Mouse (Mus musculus): ENCODE measurements around the gene Mier2. TPM values are rescaled to one million over a fixed set of nuclear protein-coding genes. Genes with fewer than 3 reads are reported as not detected.

Gene Mier2
- polyA plus RNA-seq, 1 experiment from 2014 or later: 69.9 TPM

DNA sequence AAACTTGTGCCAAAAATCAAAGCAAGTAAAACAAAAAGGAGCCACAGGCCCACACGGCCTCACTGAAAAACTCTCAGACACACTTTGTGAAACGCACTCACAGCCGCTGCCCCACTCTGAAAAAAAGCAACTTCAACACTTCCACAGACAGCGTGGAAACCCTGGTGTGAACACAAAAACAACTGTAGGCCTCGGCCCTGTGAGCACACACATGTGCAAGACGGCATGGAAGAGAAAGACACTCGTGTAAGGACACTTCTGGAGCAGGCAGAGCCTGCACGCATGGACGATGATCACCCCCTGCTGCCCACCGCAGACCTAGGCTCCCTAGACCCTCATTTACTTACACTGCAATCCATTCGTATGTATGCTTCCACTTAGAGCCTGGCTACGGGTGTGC, 9.1 kb downstream of the Mier2 start:
- no peaks in the 10 kb centered on the region for H3K27me3 ChIP-seq (ENCODE audit: low read depth, poor library complexity, severe bottlenecking)
- WGBS: 92% methylated on average over 12 of the region's 12 CpGs
- no peak for DNase-seq (ENCODE audit: low spot score)
- no peaks in the 10 kb centered on the region for H3K4me1 ChIP-seq
- H3K9me3 ChIP-seq (replicated peaks): no peaks in the 10 kb centered on the region
- H3K4me3 ChIP-seq: no peak overlapping the region
- H3K27ac ChIP-seq (replicated peaks): no peak overlapping the region
- peaks cover 100% of the 10 kb centered on the region for H3K36me3 ChIP-seq

- WGBS: 96% methylated on average over 5 of the region's 5 CpGs
- DNase-seq (ENCODE audit: low spot score): no peak
- Histone ChIP-seq H3K4me3 (no peak overlapping the region), H3K4me1 (no peaks in the 10 kb centered on the region), H3K36me3 (peaks cover 100% of the 10 kb centered on the region), H3K9me3 (replicated peaks) (no peaks in the 10 kb centered on the region), H3K27me3 (ENCODE audit: low read depth, poor library complexity, severe bottlenecking) (no peaks in the 10 kb centered on the region), H3K27ac (replicated peaks) (no peak overlapping the region)
Observed at GRCm38 (mm10) chr10:79544631-79545030, 10.4 kb downstream of the Mier2 start.

GRCm38 (mm10) chr10:79543884-79544597, 11.0 kb downstream of the Mier2 start:
- Histone ChIP-seq H3K4me1 (no peaks in the 10 kb centered on the region), H3K27me3 (ENCODE audit: low read depth, poor library complexity, severe bottlenecking) (no peaks in the 10 kb centered on the region), H3K4me3 (no peak overlapping the region), H3K27ac (replicated peaks) (no peak overlapping the region), H3K36me3 (peaks cover 100% of the 10 kb centered on the region), H3K9me3 (replicated peaks) (no peaks in the 10 kb centered on the region)
- no peak for DNase-seq (ENCODE audit: low spot score)
- WGBS: 89% methylated on average over 9 of the region's 9 CpGs

- no peaks in the 10 kb centered on the region for H3K9me3 ChIP-seq (replicated peaks)
- 96% methylated on average over 11 of the region's 11 CpGs for WGBS
- H3K4me3 ChIP-seq: no peak overlapping the region
- H3K4me1 ChIP-seq: no peaks in the 10 kb centered on the region
- no peaks in the 10 kb centered on the region for H3K27me3 ChIP-seq (ENCODE audit: low read depth, poor library complexity, severe bottlenecking)
- DNase-seq (ENCODE audit: low spot score): no peak
- no peak overlapping the region for H3K27ac ChIP-seq (replicated peaks)
- peaks cover 96% of the 10 kb centered on the region for H3K36me3 ChIP-seq
Observed at GRCm38 (mm10) chr10:79542171-79542570, 12.8 kb downstream of the Mier2 start.

GRCm38 (mm10) chr10:79541522-79541921, 13.5 kb downstream of the Mier2 start:
- Histone ChIP-seq H3K27ac (replicated peaks) (no peak overlapping the region), H3K9me3 (replicated peaks) (no peaks in the 10 kb centered on the region), H3K27me3 (ENCODE audit: low read depth, poor library complexity, severe bottlenecking) (no peaks in the 10 kb centered on the region), H3K4me3 (no peak overlapping the region), H3K36me3 (peaks cover 89% of the 10 kb centered on the region), H3K4me1 (no peaks in the 10 kb centered on the region)
- WGBS: 79% methylated on average over 15 of the region's 15 CpGs
- DNase-seq (ENCODE audit: low spot score): no peak

GRCm38 (mm10) chr10:79540746-79541145, 14.3 kb downstream of the Mier2 start:
- no peak overlapping the region for H3K27ac ChIP-seq (replicated peaks)
- WGBS: 93% methylated on average over 11 of the region's 11 CpGs

DNA sequence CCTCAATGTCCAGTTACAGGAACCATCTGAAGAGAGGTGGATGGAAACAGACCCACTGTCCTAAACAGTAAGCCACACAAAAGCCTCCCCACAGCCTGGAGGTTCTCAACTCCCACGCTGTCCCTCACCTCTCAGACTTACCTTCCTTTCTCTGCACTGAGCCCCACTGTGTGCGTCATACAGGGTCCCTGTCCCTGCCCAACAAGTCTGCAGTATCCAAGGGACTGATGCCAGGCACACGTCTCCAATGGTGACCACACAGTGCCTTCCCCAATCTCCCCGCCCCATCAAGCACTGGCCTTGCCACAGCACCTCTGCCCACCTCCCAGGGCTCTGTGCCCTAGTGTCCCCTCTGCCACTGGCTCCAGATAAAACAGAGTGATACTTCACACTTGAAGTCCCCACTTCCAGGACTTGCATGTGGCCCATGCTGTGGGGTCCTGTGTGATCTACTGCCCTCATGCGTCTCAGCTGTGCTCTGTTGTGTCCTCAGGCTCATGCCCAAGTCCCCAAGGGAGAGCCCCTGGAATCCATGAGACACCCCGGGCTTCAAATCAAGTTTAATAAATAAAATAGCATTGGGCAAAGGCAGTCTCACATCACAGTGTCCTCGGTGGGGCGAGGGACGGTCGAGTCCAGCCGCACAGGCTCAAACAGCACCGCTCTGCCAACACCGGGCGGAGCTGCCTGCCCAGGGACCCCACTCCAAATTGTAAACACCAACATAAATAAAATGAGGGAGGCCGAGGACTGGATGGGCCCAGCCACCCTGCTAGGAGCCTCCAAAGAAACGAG, 15.1 kb downstream of the Mier2 start:
- Histone ChIP-seq H3K4me1 (no peaks in the 10 kb centered on the region), H3K9me3 (replicated peaks) (no peaks in the 10 kb centered on the region), H3K27ac (replicated peaks) (no peak overlapping the region), H3K36me3 (peaks cover 73% of the 10 kb centered on the region), H3K4me3 (no peak overlapping the region), H3K27me3 (ENCODE audit: low read depth, poor library complexity, severe bottlenecking) (peaks cover 7% of the 10 kb centered on the region)
- no peak for DNase-seq (ENCODE audit: low spot score)
- WGBS: 93% methylated on average over 16 of the region's 16 CpGs

More at GRCm38 (mm10) chr10:79540746-79541145, 14.3 kb downstream of the Mier2 start:
- peaks cover 82% of the 10 kb centered on the region for H3K36me3 ChIP-seq
- DNase-seq (ENCODE audit: low spot score): no peak
- H3K27me3 ChIP-seq (ENCODE audit: low read depth, poor library complexity, severe bottlenecking): no peaks in the 10 kb centered on the region
- no peaks in the 10 kb centered on the region for H3K4me1 ChIP-seq
- no peaks in the 10 kb centered on the region for H3K9me3 ChIP-seq (replicated peaks)
- no peak overlapping the region for H3K4me3 ChIP-seq

- 78% methylated on average over 4 of the region's 4 CpGs for WGBS
- DNase-seq (ENCODE audit: low spot score): no peak
- Histone ChIP-seq H3K4me1 (peaks cover 4% of the 10 kb centered on the region), H3K27ac (replicated peaks) (no peak overlapping the region), H3K27me3 (ENCODE audit: low read depth, poor library complexity, severe bottlenecking) (peaks cover 15% of the 10 kb centered on the region), H3K4me3 (no peak overlapping the region), H3K36me3 (peaks cover 63% of the 10 kb centered on the region), H3K9me3 (replicated peaks) (no peaks in the 10 kb centered on the region)
Observed at GRCm38 (mm10) chr10:79538873-79539272, 16.1 kb downstream of the Mier2 start.

GRCm38 (mm10) chr10:79538323-79538722, 16.7 kb downstream of the Mier2 start:
- peaks cover 57% of the 10 kb centered on the region for H3K36me3 ChIP-seq
- DNase-seq (ENCODE audit: low spot score): no peak
- no peaks in the 10 kb centered on the region for H3K9me3 ChIP-seq (replicated peaks)
- no peak overlapping the region for H3K4me3 ChIP-seq
- 88% methylated on average over 3 of the region's 3 CpGs for WGBS
- H3K4me1 ChIP-seq: peaks cover 10% of the 10 kb centered on the region
- peaks cover 15% of the 10 kb centered on the region for H3K27me3 ChIP-seq (ENCODE audit: low read depth, poor library complexity, severe bottlenecking)
- no peak overlapping the region for H3K27ac ChIP-seq (replicated peaks)

- H3K27me3 ChIP-seq (ENCODE audit: low read depth, poor library complexity, severe bottlenecking): peaks cover 15% of the 10 kb centered on the region
- H3K9me3 ChIP-seq (replicated peaks): no peaks in the 10 kb centered on the region
- peaks cover 15% of the 10 kb centered on the region for H3K4me1 ChIP-seq
- no peak overlapping the region for H3K4me3 ChIP-seq
- peak; percentile 8 for DNase-seq (ENCODE audit: low spot score)
- 91% methylated on average over 2 of the region's 2 CpGs for WGBS
- H3K27ac ChIP-seq (replicated peaks): no peak overlapping the region
- H3K36me3 ChIP-seq: peaks cover 52% of the 10 kb centered on the region
Observed at GRCm38 (mm10) chr10:79537781-79538180, 17.2 kb downstream of the Mier2 start.

DNA sequence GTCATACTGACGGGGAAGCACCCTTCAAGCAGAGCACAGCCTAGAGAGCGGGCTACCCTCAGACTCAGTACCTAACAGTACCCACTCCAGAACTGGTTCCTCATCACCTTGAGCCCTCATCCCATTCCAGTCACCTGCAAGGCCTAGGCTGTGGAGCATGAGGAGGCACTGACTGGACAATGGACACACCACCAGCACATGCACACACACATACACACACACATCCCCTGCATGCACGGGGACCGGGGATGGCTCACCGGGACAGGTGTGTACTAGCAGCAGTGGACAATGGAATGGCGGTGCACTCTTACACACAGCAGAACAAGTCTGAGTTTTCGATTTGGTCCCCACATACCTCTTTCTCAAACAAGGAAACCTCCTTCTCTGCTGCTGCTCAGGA, 17.7 kb downstream of the Mier2 start:
- H3K27ac ChIP-seq (replicated peaks): no peak overlapping the region
- peak; percentile 7 for DNase-seq (ENCODE audit: low spot score)
- WGBS: 89% methylated on average over 7 of the region's 7 CpGs
- H3K9me3 ChIP-seq (replicated peaks): no peaks in the 10 kb centered on the region
- H3K4me1 ChIP-seq: peaks cover 20% of the 10 kb centered on the region
- H3K27me3 ChIP-seq (ENCODE audit: low read depth, poor library complexity, severe bottlenecking): peaks cover 18% of the 10 kb centered on the region
- peaks cover 47% of the 10 kb centered on the region for H3K36me3 ChIP-seq
- H3K4me3 ChIP-seq: no peak overlapping the region

GRCm38 (mm10) chr10:79536461-79537080, 18.4 kb downstream of the Mier2 start:
- no peak overlapping the region for H3K4me3 ChIP-seq
- H3K4me1 ChIP-seq: peaks cover 22% of the 10 kb centered on the region
- H3K27me3 ChIP-seq (ENCODE audit: low read depth, poor library complexity, severe bottlenecking): peaks cover 25% of the 10 kb centered on the region
- DNase-seq (ENCODE audit: low spot score): peak; percentile 9
- H3K9me3 ChIP-seq (replicated peaks): no peaks in the 10 kb centered on the region
- peaks cover 40% of the 10 kb centered on the region for H3K36me3 ChIP-seq
- 80% methylated on average over 12 of the region's 12 CpGs for WGBS
- H3K27ac ChIP-seq (replicated peaks): no peak overlapping the region

DNA sequence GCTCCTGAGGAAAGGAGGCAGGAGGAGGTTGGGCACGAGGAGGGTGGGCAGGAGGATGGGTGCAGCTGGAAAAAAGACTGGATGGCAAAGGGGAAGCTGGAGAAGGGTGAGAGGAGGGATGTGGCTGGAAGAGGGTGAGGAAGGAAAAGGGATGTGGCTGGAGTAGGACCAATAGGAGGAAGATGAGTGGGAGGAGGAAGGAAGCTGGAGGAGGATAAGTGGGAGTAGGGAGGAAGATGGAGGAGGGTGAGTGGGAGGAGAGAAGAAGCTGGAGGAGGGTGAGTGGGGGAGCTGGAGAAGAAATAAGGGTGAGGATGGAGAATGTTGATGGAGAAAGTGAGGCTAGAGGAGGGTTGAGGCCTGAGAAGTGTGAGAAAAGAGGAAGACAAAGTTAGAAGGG, 19.6 kb downstream of the Mier2 start:
- H3K4me1 ChIP-seq: peaks cover 22% of the 10 kb centered on the region
- no peaks in the 10 kb centered on the region for H3K9me3 ChIP-seq (replicated peaks)
- WGBS: 73% methylated on average over 1 of the region's 1 CpGs
- H3K27ac ChIP-seq (replicated peaks): no peak overlapping the region
- peaks cover 25% of the 10 kb centered on the region for H3K27me3 ChIP-seq (ENCODE audit: low read depth, poor library complexity, severe bottlenecking)
- H3K36me3 ChIP-seq: peaks cover 31% of the 10 kb centered on the region
- H3K4me3 ChIP-seq: no peak overlapping the region
- peak; percentile 9 for DNase-seq (ENCODE audit: low spot score)

Measured in midbrain, embryonic 10.5 days (tissue).